Mouse (Mus musculus) kidney, postnatal 14 days (tissue): ENCODE measurements around the gene Arsk.

Source experiments
- DNase-seq: peaks from one replicate; pipeline ENCODE4 v3.0.0; 2022; ENCODE audit warnings: mixed read lengths

The Arsk gene

GRCm38 (mm10) chr13:76098493-76099303 is at the start of gene Arsk, which contains the start of gene Ttc37:
Arsk (minus strand) TSS chr13:76098660.
Ttc37 (plus strand) TSS chr13:76098734.
- DNase-seq, result peak; percentile 96

GRCm38 (mm10) chr13:76141117-76141808 is 42.8 kb upstream of the Arsk start:
- DNase-seq, result no peak

GRCm38 (mm10) chr13:76138862-76139261 is 40.4 kb upstream of the Arsk start:
- no peak for DNase-seq

- DNase-seq, result no peak
Observed at GRCm38 (mm10) chr13:76132415-76132814, 34.0 kb upstream of the Arsk start.

GRCm38 (mm10) chr13:76128799-76129198 is 30.3 kb upstream of the Arsk start:
- DNase-seq, result no peak

GRCm38 (mm10) chr13:76109069-76109824 is 10.8 kb upstream of the Arsk start:
- no peak for DNase-seq

GRCm38 (mm10) chr13:76101989-76102388 is 3.5 kb upstream of the Arsk start:
- no peak for DNase-seq

- peak; percentile 70 for DNase-seq
Observed at GRCm38 (mm10) chr13:76098116-76098492, 356 bp downstream of the Arsk start.

GRCm38 (mm10) chr13:76074323-76074722 is 24.1 kb downstream of the Arsk start:
- no peak for DNase-seq

GRCm38 (mm10) chr13:76064363-76064945 is 34.0 kb downstream of the Arsk start:
- no peak for DNase-seq

GRCm38 (mm10) chr13:76063548-76063947 is 34.9 kb downstream of the Arsk start:
- DNase-seq, result no peak

GRCm38 (mm10) chr13:76062569-76062968 is 35.9 kb downstream of the Arsk start:
- DNase-seq, result no peak

- DNase-seq, result no peak
Observed at GRCm38 (mm10) chr13:76062126-76062525, 36.3 kb downstream of the Arsk start.

- peak; percentile 12 for DNase-seq
Observed at GRCm38 (mm10) chr13:76059591-76059990, 38.9 kb downstream of the Arsk start.

GRCm38 (mm10) chr13:76057267-76058069 is 41.0 kb downstream of the Arsk start:
- no peak for DNase-seq

GRCm38 (mm10) chr13:76056896-76057266 is 41.6 kb downstream of the Arsk start, which contains the start of gene Gpr150:
Gpr150 (minus strand) TSS chr13:76056996.
- DNase-seq, result no peak

- peak; percentile 80 for DNase-seq
Observed at GRCm38 (mm10) chr13:76056261-76056724, 42.2 kb downstream of the Arsk start.

- peak; percentile 22 for DNase-seq
Observed at GRCm38 (mm10) chr13:76055391-76056232, 42.8 kb downstream of the Arsk start.

GRCm38 (mm10) chr13:76044971-76045370 is 53.5 kb downstream of the Arsk start:
- DNase-seq, result no peak

- no peak for DNase-seq
Observed at GRCm38 (mm10) chr13:76042455-76042854, 56.0 kb downstream of the Arsk start.

GRCm38 (mm10) chr13:76024588-76024987 is 73.9 kb downstream of the Arsk start:
- DNase-seq, result peak; percentile 9
